Mouse (Mus musculus) spleen, adult 2 months (tissue): Measurements from ENCODE around the gene Arrb2.

Experiments used
- CTCF ChIP-seq: fragments of 200-500 bp; IDR thresholded peaks from 2 replicates; pipeline ENCODE4 v1.5.1; 2011; ENCODE audit warnings: mild to moderate bottlenecking, inconsistent platforms; ENCODE audit not compliant: insufficient read depth, insufficient read length, insufficient replicate concordance; ENCODE audit errors: extremely low read depth
- POLR2A ChIP-seq: fragments of 200-500 bp; IDR thresholded peaks from 2 replicates; pipeline ENCODE4 v1.6.1; 2011; ENCODE audit warnings: low read depth, low read length, inconsistent platforms

- TF ChIP-seq CTCF = no peak
- no peak for TF ChIP-seq POLR2A
These were observed 14.9 kb downstream of the Arrb2 start for GRCm38 (mm10) chr11:70447373-70447772.
